Mouse (Mus musculus) kidney, adult 18-20 months (tissue): Measurements from ENCODE around the gene Camk2b.
"Not testable (repeated sequence)": the region's sequence is repeated elsewhere in the genome, so short reads cannot be mapped to it uniquely, and the experiment has no call there.

ENCODE experiments used
- DNase-seq: peaks from one replicate; pipeline ENCODE4 v3.0.0; 2021

The Camk2b gene

GRCm38 (mm10) chr11:6066176-6066575 is at the start of gene Camk2b:
Camk2b (minus strand) TSS chr11:6066362.
- DNase-seq, result no peak

GRCm38 (mm10) chr11:6111734-6112484 is 45.7 kb upstream of the Camk2b start:
- no peak for DNase-seq

GRCm38 (mm10) chr11:6109990-6110389 is 43.8 kb upstream of the Camk2b start:
- DNase-seq, result no peak

GRCm38 (mm10) chr11:6108296-6108695 is 42.1 kb upstream of the Camk2b start:
- no peak for DNase-seq

- DNase-seq, result no peak
Observed at GRCm38 (mm10) chr11:6107722-6108121, 41.6 kb upstream of the Camk2b start.

- DNase-seq, result no peak
Observed at GRCm38 (mm10) chr11:6104734-6105133, 38.6 kb upstream of the Camk2b start.

- not testable (repeated sequence) for DNase-seq
Observed at GRCm38 (mm10) chr11:6096637-6097036, 30.5 kb upstream of the Camk2b start.

GRCm38 (mm10) chr11:6086991-6087390 is 20.8 kb upstream of the Camk2b start:
- DNase-seq, result no peak

- no peak for DNase-seq
Observed at GRCm38 (mm10) chr11:6078737-6079136, 12.6 kb upstream of the Camk2b start.

- DNase-seq, result no peak
Observed at GRCm38 (mm10) chr11:6075618-6076066, 9.5 kb upstream of the Camk2b start.

GRCm38 (mm10) chr11:6068181-6068957 is 2.2 kb upstream of the Camk2b start:
- no peak for DNase-seq

- DNase-seq, result no peak
Observed at GRCm38 (mm10) chr11:6067160-6067559, 998 bp upstream of the Camk2b start.

- no peak for DNase-seq
Observed at GRCm38 (mm10) chr11:6065551-6066121, 526 bp downstream of the Camk2b start.

GRCm38 (mm10) chr11:6065046-6065521 is 1.1 kb downstream of the Camk2b start:
- no peak for DNase-seq

- DNase-seq, result no peak
Observed at GRCm38 (mm10) chr11:6064215-6065045, 1.7 kb downstream of the Camk2b start.

GRCm38 (mm10) chr11:6063501-6064214 is 2.5 kb downstream of the Camk2b start:
- no peak for DNase-seq

- no peak for DNase-seq
Observed at GRCm38 (mm10) chr11:6063065-6063464, 3.1 kb downstream of the Camk2b start.

GRCm38 (mm10) chr11:6062329-6062728 is 3.8 kb downstream of the Camk2b start:
- DNase-seq, result no peak

- DNase-seq, result no peak
Observed at GRCm38 (mm10) chr11:6061891-6062290, 4.3 kb downstream of the Camk2b start.

- no peak for DNase-seq
Observed at GRCm38 (mm10) chr11:6059162-6059561, 7.0 kb downstream of the Camk2b start.

GRCm38 (mm10) chr11:6053386-6053785 is 12.8 kb downstream of the Camk2b start:
- no peak for DNase-seq

GRCm38 (mm10) chr11:6050066-6050560 is 16.0 kb downstream of the Camk2b start:
- no peak for DNase-seq
